8 mouse cellular contexts compared by ENCODE assay signal in the genomic region with DNA sequence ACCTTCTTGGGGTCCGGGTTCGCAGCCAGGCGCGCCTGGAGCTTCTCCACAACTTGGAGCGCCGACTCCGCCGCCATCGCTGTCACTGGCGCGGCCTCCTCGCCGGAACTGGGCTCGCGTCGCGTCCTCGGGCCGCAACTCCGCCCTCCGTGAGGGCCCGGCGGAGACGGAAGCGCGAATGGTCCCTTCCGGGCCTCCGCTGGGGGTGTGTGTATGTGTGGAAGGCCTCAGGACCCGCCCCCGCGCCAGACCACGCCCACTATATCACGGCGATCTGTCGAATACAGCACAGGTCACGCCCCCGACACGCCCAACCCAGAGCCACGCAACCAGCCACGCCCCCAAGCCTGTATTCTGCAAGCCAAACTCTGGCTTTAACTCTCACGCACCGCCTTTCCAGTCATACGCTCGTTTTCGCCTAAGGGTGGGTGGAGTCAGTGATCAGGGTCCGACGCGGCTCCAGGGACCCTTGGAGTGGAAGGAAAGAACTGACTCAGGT. TPM values are rescaled to one million over a fixed set of nuclear protein-coding genes. Genes with fewer than 3 reads are reported as not detected.
A peak's percentile ranks its signal among the peaks of the same experiment; 100 is the strongest.
DNase-seq lines count a peak whose midpoint lies in the region; ATAC-seq and TF ChIP-seq lines count a peak whose summit lies in the region.

TSS of gene Eloa (minus strand) at position 215 of the 499 bp plus-strand sequence.

- no peaks in the 10 kb centered on the region for H3K9me3 ChIP-seq in G1E (replicated peaks)
- H3K9me3 ChIP-seq in forebrain, embryonic 16.5 days (ENCODE audit: control insufficient read depth, low read length): no peaks in the 10 kb centered on the region
- H3K9me3 ChIP-seq in lung, embryonic 14.5 days (ENCODE audit: low read depth, low read length): no peaks in the 10 kb centered on the region

- intact Hi-C loops in heart, postnatal 36 days (cut with DNase I): loop anchor here (2.0 kb wide), 2 partner anchors 35 to 59 kb away; partner anchors contain the start of genes Gale and Pithd1

- peak; percentile 95 for DNase-seq in G1E (ENCODE audit: low spot score)
- DNase-seq in cerebellum, adult 18-20 months: peak; percentile 99
- DNase-seq in heart, postnatal 36 days: peak; percentile 99 to 100
- DNase-seq in layer of hippocampus, adult 2 months (ENCODE audit: low spot score in 2 of 2): peak; percentile 99
- peak; percentile 100 for DNase-seq in lung, embryonic 14.5 days
- DNase-seq in thymus, adult 2 months: peak; percentile 100

- 0% methylated on average over 48 of the region's 48 CpGs for WGBS in forebrain, embryonic 16.5 days
- under 1% methylated on average over 39 of the region's 48 CpGs for WGBS in lung, embryonic 14.5 days
- under 1% methylated on average over 48 of the region's 48 CpGs for WGBS in olfactory bulb, adult 2 months
- WGBS in thymus, adult 2 months: under 1% methylated on average over 48 of the region's 48 CpGs

- peak; percentile 83 for TF ChIP-seq POLR2A in olfactory bulb, adult 2 months (IDR thresholded peaks at IDR 0.05; ENCODE audit: insufficient read depth, low read depth, low read length)
- TF ChIP-seq POLR2A in thymus, adult 2 months (IDR thresholded peaks at IDR 0.05; ENCODE audit: control insufficient read depth, extremely low read depth, insufficient read depth, low read length, poor library complexity): peak; percentile 92

- peak; percentile 97 for ATAC-seq in G1E (ENCODE audit: extremely low read depth, insufficient number of reproducible peaks, low FRiP score, poor library complexity, severe bottlenecking)
- peak; percentile 99 for ATAC-seq in forebrain, embryonic 16.5 days
- peak; percentile 99 for ATAC-seq in lung, embryonic 14.5 days (ENCODE audit: insufficient read depth)

- peaks cover 23% of the 10 kb centered on the region for H3K36me3 ChIP-seq in G1E (replicated peaks)
- no peaks in the 10 kb centered on the region for H3K36me3 ChIP-seq in forebrain, embryonic 16.5 days (ENCODE audit: control insufficient read depth, insufficient read depth)
- no peaks in the 10 kb centered on the region for H3K36me3 ChIP-seq in lung, embryonic 14.5 days (ENCODE audit: insufficient read depth)
- no peaks in the 10 kb centered on the region for H3K36me3 ChIP-seq in thymus, adult 2 months (ENCODE audit: control insufficient read depth, insufficient read depth, low read length)

- peaks cover 28% of the 10 kb centered on the region for H3K4me1 ChIP-seq in G1E (ENCODE audit: insufficient read depth, low read depth, low read length)
- H3K4me1 ChIP-seq in forebrain, embryonic 16.5 days (replicated peaks; ENCODE audit: control insufficient read depth, insufficient read depth, low read length): peaks cover 14% of the 10 kb centered on the region
- H3K4me1 ChIP-seq in lung, embryonic 14.5 days (ENCODE audit: insufficient read depth): 0 out of 2 replicates have a peak, but pooled peaks cover 2% of the 10 kb centered on the region
- peaks cover 2% of the 10 kb centered on the region; the same call in 1 of the 2 replicates for H3K4me1 ChIP-seq in olfactory bulb, adult 2 months (ENCODE audit: control insufficient read depth, insufficient read depth, low read length)
- peaks cover 5% of the 10 kb centered on the region for H3K4me1 ChIP-seq in thymus, adult 2 months (replicated peaks; ENCODE audit: control insufficient read depth, insufficient read depth, low read length)

- H3K9ac ChIP-seq in forebrain, embryonic 16.5 days (replicated peaks; ENCODE audit: low read depth, low read length): peak within 1 kb of the TSS; percentile 98
- H3K9ac ChIP-seq in lung, embryonic 14.5 days: peak within 1 kb of the TSS; percentile 96

- no peaks in the 10 kb centered on the region for H3K27me3 ChIP-seq in G1E (ENCODE audit: insufficient read depth, low read length)
- H3K27me3 ChIP-seq in forebrain, embryonic 16.5 days (replicated peaks; ENCODE audit: control insufficient read depth, insufficient read depth, low read length): no peaks in the 10 kb centered on the region
- no peaks in the 10 kb centered on the region for H3K27me3 ChIP-seq in lung, embryonic 14.5 days (ENCODE audit: insufficient read depth, low read length)
- no peaks in the 10 kb centered on the region for H3K27me3 ChIP-seq in thymus, adult 2 months (ENCODE audit: control insufficient read depth, insufficient read depth, low read length)

- H3K4me2 ChIP-seq in forebrain, embryonic 16.5 days (ENCODE audit: low read length): peak within 1 kb of the TSS; percentile 100
- peak within 1 kb of the TSS; percentile 86 for H3K4me2 ChIP-seq in lung, embryonic 14.5 days

- peak within 1 kb of the TSS; percentile 96 for H3K4me3 ChIP-seq in G1E (ENCODE audit: low read depth, low read length)
- H3K4me3 ChIP-seq in forebrain, embryonic 16.5 days (replicated peaks; ENCODE audit: low read length): peak within 1 kb of the TSS; percentile 97
- peak within 1 kb of the TSS; percentile 96 for H3K4me3 ChIP-seq in layer of hippocampus, adult 2 months
- H3K4me3 ChIP-seq in lung, embryonic 14.5 days (ENCODE audit: low read depth, low read length): peak within 1 kb of the TSS; percentile 98
- peak within 1 kb of the TSS; percentile 92 for H3K4me3 ChIP-seq in olfactory bulb, adult 2 months (ENCODE audit: insufficient read depth, low read depth, low read length)
- peak within 1 kb of the TSS; percentile 81 for H3K4me3 ChIP-seq in thymus, adult 2 months (ENCODE audit: control insufficient read depth, insufficient read depth, low read length)

- TF ChIP-seq CTCF in G1E (IDR thresholded peaks at IDR 0.05; ENCODE audit: low read depth, low read length): no peak
- TF ChIP-seq CTCF in layer of hippocampus, adult 2 months (conservative IDR thresholded peaks at IDR 0.05): no peak
- TF ChIP-seq CTCF in lung, embryonic 14.5 days (IDR thresholded peaks at IDR 0.05; ENCODE audit: low read depth): no peak
- no peak for TF ChIP-seq CTCF in olfactory bulb, adult 2 months (IDR thresholded peaks at IDR 0.05; ENCODE audit: insufficient read depth, low read depth, low read length)
- TF ChIP-seq CTCF in thymus, adult 2 months (IDR thresholded peaks at IDR 0.05; ENCODE audit: borderline replicate concordance, control insufficient read depth, extremely low read depth, insufficient read depth, low read length, poor library complexity): no peak; the same call in 1 of the 2 replicates

- H3K27ac ChIP-seq in forebrain, embryonic 16.5 days (ENCODE audit: low read length): peak within 1 kb of the TSS; percentile 83
- peak within 1 kb of the TSS; percentile 91 for H3K27ac ChIP-seq in layer of hippocampus, adult 2 months
- H3K27ac ChIP-seq in lung, embryonic 14.5 days (ENCODE audit: low read depth): peak within 1 kb of the TSS; percentile 76
- no peak within 1 kb of the TSS for H3K27ac ChIP-seq in olfactory bulb, adult 2 months (ENCODE audit: insufficient read depth, low read depth, low read length)
- H3K27ac ChIP-seq in thymus, adult 2 months (ENCODE audit: control insufficient read depth, insufficient read depth, low read length): no peak within 1 kb of the TSS

RNA-seq across cellular contexts. Expression of gene Eloa, which starts in this region (rescaled TPM):
- total RNA-seq in G1E (2014; fragmentation: Nextera tagmentation) (108 and 113 TPM in 2 replicates), G1E (2017) (51.6 and 56.0 TPM in 2 replicates)
- polyA plus RNA-seq in G1E (2012): 9.7 and 12.9 TPM in 2 replicates
- 32.5 and 36.2 TPM in 2 replicates for polyA plus RNA-seq in forebrain, embryonic 16.5 days (2015; fragmentation: Nextera tagmentation; extraction: Ambion mirVana)
- 10 to 100 TPM; 34.6 to 36.2 TPM for total RNA-seq in heart, postnatal 36 days (2021)
- 10 to 100 TPM; 27.3 to 28.5 TPM for total RNA-seq in layer of hippocampus, adult 2 months (2021)
- polyA plus RNA-seq in lung, embryonic 14.5 days (2014; fragmentation: Nextera tagmentation; extraction: Ambion mirVana): 41.8 and 42.5 TPM in 2 replicates
- polyA plus RNA-seq in olfactory bulb, adult 2 months (2012; ENCODE audit: insufficient read depth, insufficient read length, low replicate concordance, missing spikeins): not detected in 2 replicates
- polyA plus RNA-seq in thymus, adult 2 months (2012; rRNA removed): 18.6 and 20.4 TPM in 2 replicates

Comparison
In these comparisons a context has a peak if more than half of its experiments do, and no peak if none do; other contexts are left out.
1. H3K27ac ChIP-seq: peak in forebrain, embryonic 16.5 days (single experiment), layer of hippocampus, adult 2 months (single experiment) and lung, embryonic 14.5 days (single experiment); none in olfactory bulb, adult 2 months (single experiment) and thymus, adult 2 months (single experiment).
2. Peak in every context shown above with its lines, with median percentiles within 50 percentile points of each other: ATAC-seq, DNase-seq and H3K4me3 ChIP-seq.